40 mouse cellular contexts compared by ENCODE assay signal in the genomic region with DNA sequence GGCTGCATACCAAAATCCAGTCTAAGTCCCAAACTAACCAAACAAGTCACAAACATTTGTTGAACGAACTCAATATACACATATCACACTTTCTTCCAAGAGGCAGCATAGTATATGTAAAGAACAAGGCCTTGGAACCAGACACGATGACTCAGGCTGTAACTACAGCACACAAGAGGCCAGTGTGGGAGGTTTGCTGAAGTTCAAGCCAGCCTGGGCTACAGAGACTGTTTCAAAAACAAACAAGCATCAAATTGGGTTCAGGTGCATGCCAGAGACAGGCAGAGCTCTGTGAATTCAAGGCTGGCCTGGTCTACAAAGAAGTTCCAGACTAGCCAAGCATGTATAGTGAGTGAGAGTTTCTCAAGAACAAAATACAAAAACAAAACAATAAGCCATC. TPM values are rescaled to one million over a fixed set of nuclear protein-coding genes. Genes with fewer than 3 reads are reported as not detected.
"Had no signal": no experiment of that assay in that cellular context is flagged by ENCODE, and none has a peak within 500 bp of the region (broad histone marks: within the 10 kb centered on the region; RNA-seq: fewer than 3 reads in every experiment).

No protein-coding gene starts in this region.

- H3K27ac ChIP-seq: gastrocnemius, adult 2 months; heart, embryonic 13.5 days; heart, embryonic 15.5 days; hindbrain, embryonic 13.5 days; hindbrain, embryonic 15.5 days; hindbrain, postnatal 0 days; kidney, embryonic 15.5 days; kidney, postnatal 0 days; limb, embryonic 13.5 days; limb, embryonic 15.5 days; liver, embryonic 12.5 days; liver, embryonic 14.5 days had no signal

- H3K4me3 ChIP-seq: gastrocnemius, adult 2 months; heart, embryonic 13.5 days; heart, embryonic 15.5 days; hindbrain, embryonic 13.5 days; hindbrain, embryonic 15.5 days; kidney, embryonic 15.5 days; limb, embryonic 13.5 days; limb, embryonic 15.5 days; liver, embryonic 12.5 days had no signal

- H3K27me3 ChIP-seq: heart, embryonic 13.5 days; heart, embryonic 15.5 days; hindbrain, embryonic 13.5 days; hindbrain, embryonic 15.5 days; kidney, embryonic 15.5 days; limb, embryonic 13.5 days; limb, embryonic 15.5 days; liver, embryonic 12.5 days had no signal

- H3K4me1 ChIP-seq: heart, embryonic 13.5 days; heart, embryonic 15.5 days; hindbrain, embryonic 13.5 days; hindbrain, embryonic 15.5 days; kidney, embryonic 15.5 days; limb, embryonic 13.5 days; limb, embryonic 15.5 days had no signal

- DNase-seq: gastrocnemius, adult 2 months; gastrocnemius, postnatal 10 days; gastrocnemius, postnatal 25 days; heart, adult 18-20 months; heart, postnatal 14 days; heart, postnatal 36 days; kidney, adult 11 months; kidney, adult 2 months; kidney, adult 9 months; kidney, postnatal 14 days; kidney, postnatal 36 days; layer of hippocampus, adult 9-11 months; layer of hippocampus, postnatal 36 days; left cerebral cortex, postnatal 4 days had no signal

RNA-seq across cellular contexts. Expression of a gene that starts 33.4 kb away (rescaled TPM):
- total RNA-seq: hindbrain, postnatal 0 days; layer of hippocampus, adult 18-20 months; layer of hippocampus, postnatal 14 days; layer of hippocampus, postnatal 36 days; left cerebral cortex, adult 18-20 months; left cerebral cortex, postnatal 10 days; left cerebral cortex, postnatal 25 days; left cerebral cortex, postnatal 4 days had no signal
- polyA plus RNA-seq: heart, embryonic 11.5 days; heart, embryonic 13.5 days; heart, embryonic 15.5 days; hindbrain, embryonic 11.5 days; hindbrain, embryonic 13.5 days; hindbrain, embryonic 15.5 days; hindbrain, postnatal 0 days; intestine, embryonic 14.5 days; kidney, embryonic 15.5 days; limb, embryonic 11.5 days; liver, embryonic 12.5 days had no signal

RNA-seq across cellular contexts. Expression of a gene that starts 37.1 kb away (rescaled TPM):
- total RNA-seq: hematopoietic stem cell, adult 5-6 weeks had no signal

RNA-seq across cellular contexts. Expression of a gene that starts 38.4 kb away (rescaled TPM):
- total RNA-seq: gastrocnemius, adult 2 months; gastrocnemius, postnatal 10 days; gastrocnemius, postnatal 25 days; granulocyte monocyte progenitor cell, adult 5-6 weeks; heart, adult 18-20 months; heart, adult 8-10 months; heart, postnatal 14 days; heart, postnatal 36 days; hematopoietic stem cell, adult 5-6 weeks; liver, adult 2 months had no signal
- polyA plus RNA-seq: heart, embryonic 13.5 days; heart, embryonic 15.5 days; heart, postnatal 0 days; hindbrain, embryonic 11.5 days; liver, embryonic 12.5 days; liver, embryonic 16.5 days had no signal
